Mouse (Mus musculus): ENCODE data around the gene Gm21586.
"Not testable (repeated sequence)": the region's sequence is repeated elsewhere in the genome, so short reads cannot be mapped to it uniquely, and the experiment has no call there.

The Gm21586 gene

DNA sequence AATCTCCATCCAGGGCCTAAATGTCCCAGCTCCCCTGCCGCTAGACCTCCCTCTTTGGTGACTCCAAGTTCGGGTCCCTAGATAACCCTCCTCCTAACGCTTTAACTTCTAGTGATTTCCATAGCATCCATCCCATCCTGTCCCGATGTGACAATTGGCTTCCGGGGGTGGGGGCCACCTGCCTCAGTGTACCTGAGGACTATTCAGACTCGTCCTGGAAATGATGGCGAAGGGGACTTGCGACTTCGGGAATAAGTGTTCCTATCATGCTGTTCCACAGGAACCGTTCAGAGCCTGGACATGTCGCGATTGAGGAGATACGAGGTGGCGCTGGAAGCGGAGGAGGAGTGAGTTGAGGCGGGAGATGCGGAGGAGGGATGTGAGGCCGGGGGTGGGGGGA is at the start of gene Gm21586:
TSS of gene Gm21586 (plus strand) at position 301 of the 400 bp plus-strand sequence.
- not testable (repeated sequence) for DNase-seq (ENCODE audit: low spot score in 2 of 2)

DNA sequence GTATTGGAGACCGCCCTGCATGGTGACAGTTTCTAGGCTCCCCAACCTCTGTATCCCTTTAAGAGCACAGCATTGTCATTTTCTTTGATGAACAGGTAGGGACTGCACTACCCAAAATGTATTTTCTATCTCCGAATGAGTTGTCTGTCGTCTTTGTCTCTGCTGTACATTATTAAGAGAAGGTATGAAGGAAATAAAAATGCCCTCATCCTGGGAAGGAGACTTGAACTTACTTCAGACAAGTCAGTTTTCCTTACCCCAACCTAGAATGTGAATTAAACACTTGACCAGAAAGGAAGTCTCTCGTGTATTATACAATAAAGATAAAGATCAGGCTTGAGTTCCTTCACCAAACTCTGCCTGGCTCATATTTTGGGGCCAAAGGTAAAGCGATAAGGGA is 27.3 kb downstream of the Gm21586 start, which contains the start of gene Gm2163:
TSS of gene Gm2163 (plus strand) at position 301 of the 400 bp plus-strand sequence.
- DNase-seq (ENCODE audit: low spot score in 2 of 2), result not testable (repeated sequence)

Measured in right cerebral cortex, postnatal 10 days (tissue).